Mouse (Mus musculus): ENCODE data around the gene Hip1r.

Hip1r gene

DNA sequence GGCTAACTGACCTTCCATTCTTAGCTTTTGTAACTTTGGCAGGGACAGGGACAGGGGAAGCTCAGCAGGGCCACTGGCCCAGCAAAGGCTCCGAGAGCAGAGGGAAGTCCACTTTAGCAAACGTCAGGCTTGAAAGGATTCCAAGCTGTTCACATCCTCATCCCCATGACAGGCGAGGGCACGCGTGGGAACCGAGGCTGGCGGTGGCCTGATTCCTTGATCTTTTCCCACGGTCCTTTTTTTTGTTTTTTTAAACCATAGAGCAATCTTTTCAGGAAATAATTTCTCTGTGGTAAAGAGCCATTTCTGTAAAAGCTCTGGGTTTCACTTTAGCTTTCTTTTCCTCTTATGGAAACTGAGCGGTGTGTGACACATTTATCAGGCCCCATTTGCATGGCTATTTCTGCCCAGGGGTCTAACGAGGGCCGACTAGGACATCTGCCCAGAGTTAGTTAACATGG lies 41.4 kb downstream of the Hip1r start:
- DNase-seq (ENCODE audit: extremely low read depth, insufficient read length, low spot score) = no peak

DNA sequence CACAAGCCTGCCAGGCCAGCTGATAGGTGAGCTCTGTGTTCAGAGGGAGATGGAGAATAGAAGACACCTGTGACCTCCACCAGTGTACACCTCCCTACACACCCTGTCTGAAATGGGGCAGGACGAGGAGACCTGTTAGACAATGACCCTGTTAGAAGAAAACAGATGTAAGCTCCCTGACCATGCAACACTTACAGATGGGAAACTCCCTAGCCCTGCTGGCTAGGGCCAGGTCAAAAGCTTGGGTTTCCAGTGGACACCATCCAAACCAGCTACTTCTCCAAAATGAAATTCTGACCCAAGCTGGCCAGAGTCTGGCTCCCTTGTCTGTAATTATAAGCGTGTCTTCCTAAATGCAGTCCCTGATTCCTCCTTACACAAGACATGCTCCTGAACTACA lies 42.3 kb downstream of the Hip1r start:
- DNase-seq (ENCODE audit: extremely low read depth, insufficient read length, low spot score) = no peak

GRCm38 (mm10) chr5:124016291-124016821 lies 42.9 kb downstream of the Hip1r start:
- no peak for DNase-seq (ENCODE audit: extremely low read depth, insufficient read length, low spot score)

GRCm38 (mm10) chr5:124017941-124018340 lies 44.5 kb downstream of the Hip1r start:
- DNase-seq (ENCODE audit: extremely low read depth, insufficient read length, low spot score) = no peak

DNA sequence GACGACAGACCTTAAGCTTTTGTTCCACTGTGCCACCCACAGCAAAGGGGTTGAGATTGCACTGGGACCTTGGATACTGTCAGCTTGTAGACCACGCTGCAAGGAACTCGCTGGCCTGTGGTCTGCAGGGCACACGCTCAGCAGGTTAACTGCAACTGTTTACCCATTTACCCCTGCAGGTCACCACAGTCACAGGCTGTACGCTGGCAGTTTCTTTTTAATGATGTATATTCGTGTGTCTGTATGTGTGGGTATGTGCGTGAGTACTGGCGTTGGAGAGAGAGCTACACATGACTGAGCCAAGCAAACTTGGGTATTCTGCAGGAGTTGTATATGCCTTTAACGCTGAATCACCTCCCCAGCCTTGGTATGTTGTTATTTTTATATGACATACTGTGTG lies 45.2 kb downstream of the Hip1r start:
- DNase-seq (ENCODE audit: extremely low read depth, insufficient read length, low spot score) = no peak

- no peak for DNase-seq (ENCODE audit: extremely low read depth, insufficient read length, low spot score)
Measured at GRCm38 (mm10) chr5:124019348-124020216, 46.2 kb downstream of the Hip1r start.

DNA sequence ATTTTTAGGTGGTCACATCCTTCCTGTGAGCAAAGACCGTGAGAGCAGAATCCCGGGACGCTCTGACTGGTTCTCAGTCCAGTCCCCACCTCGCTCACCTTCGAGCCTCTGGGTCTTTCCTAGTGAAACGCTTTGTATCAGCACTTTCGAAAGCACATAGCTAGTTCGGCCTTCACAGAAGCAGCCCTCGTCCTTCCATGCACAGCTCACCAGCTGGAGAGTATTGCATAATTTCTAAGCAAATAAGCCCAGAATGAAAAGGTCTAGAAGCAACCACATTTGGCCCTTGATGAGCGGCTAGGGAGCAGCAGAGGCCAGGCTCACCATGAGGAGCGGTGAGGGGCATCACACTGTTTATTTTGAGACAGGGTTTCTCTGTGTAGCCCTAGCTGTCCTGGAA lies 47.7 kb downstream of the Hip1r start:
- DNase-seq (ENCODE audit: extremely low read depth, insufficient read length, low spot score) = no peak

DNA sequence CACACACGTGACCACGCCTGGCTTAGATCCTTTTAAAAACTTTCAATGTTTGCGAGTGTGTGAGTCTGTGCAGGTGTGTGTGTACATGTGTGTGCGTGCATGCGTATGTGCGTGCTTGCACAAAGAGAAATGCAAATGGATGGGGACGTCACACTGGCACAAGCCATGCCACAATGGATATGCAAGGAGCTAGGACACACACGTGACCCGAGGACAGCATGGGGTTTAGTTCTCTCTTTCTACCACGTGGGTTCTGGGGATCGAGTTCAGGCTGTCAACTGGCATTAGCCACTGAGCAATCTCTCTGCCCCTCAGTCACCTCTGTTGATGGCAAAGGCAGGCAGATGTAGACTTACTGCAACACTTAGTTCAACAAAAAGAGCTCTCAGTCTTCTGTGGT lies 48.3 kb downstream of the Hip1r start:
- no peak for DNase-seq (ENCODE audit: extremely low read depth, insufficient read length, low spot score)

DNA sequence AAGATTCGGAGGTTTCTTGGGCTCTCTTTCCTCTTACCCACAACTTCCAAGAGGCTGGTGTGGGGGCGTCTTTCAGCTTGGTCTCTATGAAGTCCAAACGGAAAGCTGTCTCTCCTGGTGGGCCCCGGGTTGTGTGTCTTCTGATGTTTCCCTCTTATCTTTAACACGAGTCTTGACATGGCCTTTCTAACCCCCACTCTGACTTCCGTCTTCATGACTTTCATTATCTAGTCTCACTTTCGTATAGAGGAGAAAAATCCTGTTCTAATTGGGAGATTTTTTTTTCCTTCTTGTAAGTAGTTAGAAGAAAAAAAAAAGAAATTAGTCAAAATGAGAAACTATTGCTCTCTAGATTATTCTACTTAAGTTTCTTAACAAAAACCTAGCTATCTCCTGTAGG lies 48.9 kb downstream of the Hip1r start:
- no peak for DNase-seq (ENCODE audit: extremely low read depth, insufficient read length, low spot score)

DNA sequence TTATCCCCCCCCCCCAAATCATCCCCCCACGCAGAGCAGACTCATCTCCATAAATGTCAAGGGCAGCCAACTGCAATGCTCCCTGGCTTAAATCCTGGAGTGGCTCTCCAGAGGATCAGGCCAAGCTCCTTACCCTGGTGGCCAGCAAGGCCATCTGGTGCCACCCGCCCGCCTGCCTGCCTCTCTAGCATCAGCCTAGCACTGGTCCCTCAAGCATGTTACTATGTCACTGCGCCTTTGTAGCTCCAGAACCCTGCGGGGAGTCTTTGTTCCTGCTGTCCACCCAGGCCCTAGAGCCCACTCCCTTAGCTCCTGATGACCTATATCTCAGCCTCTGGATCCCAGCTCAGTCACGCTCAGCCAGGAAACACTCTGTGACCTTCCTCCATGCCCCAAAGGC lies 51.2 kb downstream of the Hip1r start:
- DNase-seq (ENCODE audit: extremely low read depth, insufficient read length, low spot score) = no peak

DNA sequence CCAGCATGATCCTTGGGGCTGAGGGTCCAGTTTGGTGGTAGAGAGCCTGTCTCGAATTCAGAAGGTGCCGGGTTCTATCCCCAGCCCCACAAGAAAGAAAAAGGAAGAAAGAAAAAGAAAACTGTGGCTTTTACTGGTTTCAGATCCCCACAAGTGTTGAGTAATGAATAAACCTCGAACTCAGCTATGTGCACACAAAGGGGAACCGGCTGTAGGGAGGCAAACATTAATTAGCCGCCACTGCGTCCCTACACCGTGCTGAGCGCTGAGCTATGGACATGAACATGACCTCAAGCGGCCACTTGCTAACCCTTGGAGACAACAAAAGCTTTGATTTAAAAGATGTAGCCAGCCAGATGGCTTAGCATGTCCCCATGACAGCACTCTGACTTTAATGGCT lies 51.7 kb downstream of the Hip1r start:
- no peak for DNase-seq (ENCODE audit: extremely low read depth, insufficient read length, low spot score)

- no peak for DNase-seq (ENCODE audit: extremely low read depth, insufficient read length, low spot score)
Measured at GRCm38 (mm10) chr5:124025587-124026441, 52.4 kb downstream of the Hip1r start.

DNA sequence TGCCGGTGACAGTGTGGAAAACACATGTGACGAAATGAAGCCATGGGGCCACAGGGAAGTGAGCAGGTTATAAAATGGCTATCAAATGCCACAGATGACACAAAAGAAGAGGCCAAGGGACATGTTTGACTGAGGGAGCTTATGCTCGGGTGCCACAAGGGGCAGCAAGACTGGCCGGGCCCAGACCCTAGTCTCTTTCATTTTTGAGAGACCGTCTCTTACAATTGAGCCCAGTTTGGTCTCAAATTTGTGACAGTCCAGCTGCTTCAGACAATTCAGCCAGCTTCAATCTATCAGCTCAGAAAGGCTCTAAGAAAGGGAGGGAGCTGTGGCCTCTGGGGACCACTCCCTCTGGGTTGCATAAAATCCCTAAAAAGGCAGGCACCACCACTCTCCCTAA lies 53.1 kb downstream of the Hip1r start:
- DNase-seq (ENCODE audit: extremely low read depth, insufficient read length, low spot score) = no peak

GRCm38 (mm10) chr5:124027702-124028470 lies 54.5 kb downstream of the Hip1r start:
- no peak for DNase-seq (ENCODE audit: extremely low read depth, insufficient read length, low spot score)

GRCm38 (mm10) chr5:124028680-124029079 lies 55.3 kb downstream of the Hip1r start:
- no peak for DNase-seq (ENCODE audit: extremely low read depth, insufficient read length, low spot score)

- peak; percentile 60 for DNase-seq (ENCODE audit: extremely low read depth, insufficient read length, low spot score)
Measured at GRCm38 (mm10) chr5:124029220-124030035, 56.0 kb downstream of the Hip1r start.

DNA sequence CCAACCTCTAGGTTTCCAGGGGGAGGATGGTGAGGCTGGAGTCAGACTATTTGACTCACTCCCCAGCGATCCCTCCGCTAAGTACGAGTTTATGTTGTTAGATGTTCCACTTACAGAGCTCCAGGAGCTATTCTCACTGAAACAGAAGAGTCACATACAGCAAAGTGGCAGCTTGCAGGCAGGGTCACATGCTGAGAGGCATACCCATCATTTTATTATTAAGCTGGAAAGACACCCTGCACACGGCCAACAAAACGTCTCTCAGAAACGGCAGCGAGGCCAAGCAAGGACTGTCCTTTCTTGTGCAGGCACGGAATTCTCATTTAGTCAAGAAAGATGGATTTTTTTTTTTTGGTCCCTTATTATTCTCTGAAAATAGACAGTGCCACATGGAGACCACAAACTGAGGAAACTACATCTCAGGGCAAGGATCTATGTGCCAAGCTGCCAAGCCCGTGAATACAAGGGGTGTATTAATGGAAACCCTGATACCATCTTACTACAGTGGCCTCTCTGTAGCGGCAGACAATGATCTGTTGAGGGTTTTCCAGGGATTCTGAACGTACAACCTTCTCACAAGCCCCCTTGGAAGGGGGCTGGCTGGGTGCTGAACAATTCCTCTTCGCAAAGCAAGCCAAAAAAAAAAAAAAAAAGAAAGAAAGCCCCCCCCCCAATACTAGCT lies 57.1 kb downstream of the Hip1r start:
- DNase-seq (ENCODE audit: extremely low read depth, insufficient read length, low spot score) = no peak

- DNase-seq (ENCODE audit: extremely low read depth, insufficient read length, low spot score) = peak; percentile 57
Measured at GRCm38 (mm10) chr5:124031068-124031955, 57.9 kb downstream of the Hip1r start.

Data from 3134 (cell line).